Mouse (Mus musculus) cortical plate, adult 2 months (tissue): ENCODE measurements around the gene Scarb1. TPM values are rescaled to one million over a fixed set of nuclear protein-coding genes. Genes with fewer than 3 reads are reported as not detected.

Experiments used
- H3K27ac ChIP-seq: fragments of 200-500 bp; 2 replicates; pipeline ENCODE4 v1.5.1; 2012; ENCODE audit warnings: low read length, control low read depth, inconsistent platforms; ENCODE audit not compliant: insufficient read depth
- H3K4me1 ChIP-seq: fragments of 200-500 bp; 2 replicates; pipeline ENCODE4 v1.6.1; 2011; ENCODE audit warnings: low read length; ENCODE audit not compliant: control insufficient read depth, insufficient read depth
- H3K4me3 ChIP-seq: fragments of 200-500 bp; 2 replicates; pipeline ENCODE4 v1.5.1; 2011; ENCODE audit warnings: mild to moderate bottlenecking, low read length, control low read depth; ENCODE audit not compliant: insufficient read depth
- CTCF ChIP-seq: fragments of 200-500 bp; IDR thresholded peaks from 2 replicates; pipeline ENCODE4 v1.5.1; 2011; ENCODE audit warnings: mild to moderate bottlenecking, control low read depth, low read length; ENCODE audit not compliant: insufficient read depth; ENCODE audit errors: extremely low read depth
- POLR2A ChIP-seq: fragments of 200-500 bp; IDR thresholded peaks from 2 replicates; pipeline ENCODE4 v1.6.1; 2011; ENCODE audit warnings: mild to moderate bottlenecking, low read length, control low read depth; ENCODE audit not compliant: insufficient read depth; ENCODE audit errors: extremely low read depth
- polyA plus RNA-seq: library from polyadenylated mRNA; depleted of rRNA; stranded (reverse); fragments of >200 nt; gene quantifications from 2 replicates; pipeline ENCODE4 v1.2.3, GENCODE M21; 2012

The Scarb1 gene
- polyA plus RNA-seq, 1 experiment = 32.6 TPM

- H3K4me3 ChIP-seq = no peak overlapping the region
- H3K4me1 ChIP-seq = no peaks in the 10 kb centered on the region
- no peak overlapping the region for H3K27ac ChIP-seq
- TF ChIP-seq POLR2A (no peak), CTCF (no peak)
Measured at GRCm38 (mm10) chr5:125364851-125365429, 24.0 kb upstream of the Scarb1 start.

DNA sequence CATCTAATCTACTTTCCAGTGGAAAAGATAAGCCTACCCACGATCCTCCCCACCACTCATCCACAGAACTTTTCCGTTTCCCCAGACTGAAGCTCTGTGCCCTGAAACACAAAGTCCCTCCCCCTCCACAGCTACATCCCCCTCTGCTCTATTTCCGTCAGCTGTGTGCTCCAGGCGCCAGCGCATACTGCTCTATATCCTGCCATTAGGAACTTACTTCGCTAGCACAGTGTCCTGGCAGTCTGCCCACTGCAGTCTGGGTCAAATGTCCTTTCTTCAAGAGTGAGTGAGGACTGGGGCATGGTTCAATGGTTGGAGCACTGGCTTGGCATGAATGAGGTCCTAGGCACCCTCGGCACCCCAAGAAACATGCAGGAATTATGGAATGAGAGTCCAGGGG, 23.0 kb upstream of the Scarb1 start:
- TF ChIP-seq CTCF = no peak
- no peak for TF ChIP-seq POLR2A
- H3K4me3 ChIP-seq = no peak overlapping the region
- no peaks in the 10 kb centered on the region for H3K4me1 ChIP-seq
- H3K27ac ChIP-seq = no peak overlapping the region

DNA sequence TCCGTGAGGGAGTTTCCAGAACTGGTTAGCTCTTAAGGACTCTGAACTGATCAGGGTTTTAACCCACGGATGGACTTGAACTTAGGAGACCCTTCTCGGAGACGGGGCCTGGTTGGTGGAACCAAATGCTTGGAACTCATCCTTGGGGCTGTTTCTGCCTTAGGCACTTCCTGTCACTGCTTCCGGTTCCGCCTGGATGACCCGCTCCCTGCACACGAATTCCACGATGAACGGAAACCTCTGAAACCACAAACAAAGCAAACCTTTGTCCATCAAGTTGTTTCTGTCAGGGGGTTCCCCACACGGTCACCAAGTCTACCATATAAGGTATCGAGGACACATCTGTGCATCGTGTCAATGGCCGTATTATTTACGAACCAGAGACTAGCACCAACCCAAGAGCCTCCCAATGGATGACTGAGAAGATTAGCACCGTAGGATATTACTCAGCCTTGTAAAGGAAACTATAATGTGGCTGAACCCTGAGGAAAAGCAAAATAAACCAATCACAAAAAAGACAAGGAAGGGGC, 20.2 kb upstream of the Scarb1 start:
- Histone ChIP-seq H3K27ac (no peak overlapping the region), H3K4me3 (no peak overlapping the region)
- no peak for TF ChIP-seq POLR2A
- TF ChIP-seq CTCF = no peak

GRCm38 (mm10) chr5:125360566-125360965, 19.7 kb upstream of the Scarb1 start:
- Histone ChIP-seq H3K4me3 (no peak overlapping the region), H3K27ac (no peak overlapping the region), H3K4me1 (no peaks in the 10 kb centered on the region)
- TF ChIP-seq CTCF = no peak
- no peak for TF ChIP-seq POLR2A

More for the DNA sequence above, 20.2 kb upstream of the Scarb1 start:
- H3K4me1 ChIP-seq = no peaks in the 10 kb centered on the region

- TF ChIP-seq CTCF (no peak), POLR2A (no peak)
Measured at GRCm38 (mm10) chr5:125358270-125358608, 17.3 kb upstream of the Scarb1 start.

GRCm38 (mm10) chr5:125357543-125358269, 16.8 kb upstream of the Scarb1 start:
- H3K4me1 ChIP-seq = no peaks in the 10 kb centered on the region
- no peak overlapping the region for H3K27ac ChIP-seq
- TF ChIP-seq POLR2A = no peak
- no peak for TF ChIP-seq CTCF
- H3K4me3 ChIP-seq = no peak overlapping the region

More at GRCm38 (mm10) chr5:125358270-125358608, 17.3 kb upstream of the Scarb1 start:
- no peak overlapping the region for H3K27ac ChIP-seq
- no peaks in the 10 kb centered on the region for H3K4me1 ChIP-seq
- no peak overlapping the region for H3K4me3 ChIP-seq

DNA sequence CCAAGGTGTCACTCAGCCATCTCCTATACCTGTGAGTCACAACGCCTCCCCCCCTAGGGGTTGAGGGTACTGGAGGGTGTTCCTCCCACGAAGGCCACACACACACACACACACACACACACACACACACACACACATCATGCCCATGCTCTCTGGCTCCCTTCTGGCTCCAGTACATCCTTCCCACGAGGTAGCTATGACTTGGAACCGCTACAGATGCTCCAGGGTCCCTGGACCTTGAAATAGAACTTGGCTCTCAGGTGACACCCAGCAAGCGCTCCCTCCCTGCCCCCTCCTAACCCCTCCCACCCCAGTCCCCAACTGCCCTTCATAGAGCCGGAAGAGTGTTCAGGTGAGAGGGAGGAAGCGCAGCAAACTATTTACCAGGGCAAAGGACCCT, 14.8 kb upstream of the Scarb1 start:
- H3K27ac ChIP-seq = no peak overlapping the region
- H3K4me3 ChIP-seq = no peak overlapping the region
- H3K4me1 ChIP-seq = no peaks in the 10 kb centered on the region
- TF ChIP-seq POLR2A (no peak), CTCF (no peak)

- TF ChIP-seq CTCF (no peak), POLR2A (no peak)
- no peak overlapping the region for H3K4me3 ChIP-seq
- H3K27ac ChIP-seq = no peak overlapping the region
- no peaks in the 10 kb centered on the region for H3K4me1 ChIP-seq
Measured at GRCm38 (mm10) chr5:125354885-125355492, 14.1 kb upstream of the Scarb1 start.

DNA sequence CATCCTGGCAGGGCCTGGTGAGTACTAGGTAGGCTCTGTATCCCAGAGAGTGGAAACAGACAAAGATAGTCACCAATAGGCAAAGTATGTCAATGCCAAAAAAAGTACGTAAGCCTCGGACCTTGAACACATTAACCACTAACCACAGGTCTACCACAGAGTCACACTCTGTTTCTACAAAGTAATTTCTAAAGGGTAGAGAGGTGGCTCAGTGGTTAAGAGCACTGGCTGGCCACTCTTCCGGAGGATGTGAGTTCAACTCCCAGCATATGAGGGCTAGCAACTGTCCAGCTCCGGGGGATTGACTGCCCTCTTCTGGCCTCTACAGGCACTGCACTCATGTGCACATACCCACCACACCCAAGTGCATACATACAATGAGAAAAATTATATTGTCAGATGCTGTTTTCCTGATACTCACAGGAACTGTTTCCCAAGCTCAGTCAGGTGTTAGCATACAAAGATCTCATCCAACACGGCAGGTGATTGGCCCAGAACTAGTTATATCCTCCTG, 11.9 kb upstream of the Scarb1 start:
- Histone ChIP-seq H3K27ac (no peak overlapping the region), H3K4me3 (no peak overlapping the region), H3K4me1 (no peaks in the 10 kb centered on the region; the same call in 1 of the 2 replicates)
- TF ChIP-seq POLR2A (no peak), CTCF (no peak)
